Mouse (Mus musculus): ENCODE measurements around the gene Drd2. TPM values are rescaled to one million over a fixed set of nuclear protein-coding genes. Genes with fewer than 3 reads are reported as not detected.

Gene Drd2
- polyA plus RNA-seq (2017; shearing (Covaris generic)) = not detected

GRCm38 (mm10) chr9:49340136-49341043, at the start of gene Drd2:
Gene Drd2, plus strand, starts transcription at chr9:49340627.

GRCm38 (mm10) chr9:49426921-49427320, 86.5 kb downstream of the Drd2 start, which contains the start of gene Ankk1:
Gene Ankk1, minus strand, starts transcription at chr9:49427021.

Other genes with a start within 250 kb of the Drd2 start
- not detected for gene Gm4894, start 90.1 kb upstream of the Drd2 start, polyA plus RNA-seq (2017; shearing (Covaris generic))
- under 1 TPM; 0.10 to 0.28 TPM for gene Ankk1, start 86.4 kb downstream of the Drd2 start, polyA plus RNA-seq (2017; shearing (Covaris generic))
- gene Ttc12, start 145.6 kb downstream of the Drd2 start, polyA plus RNA-seq (2017; shearing (Covaris generic)) = under 1 TPM in 1 of 2 experiments, not detected in 1; 0.97 TPM